Mouse (Mus musculus) v-Abl transformed pro-B cells (cell line): ENCODE measurements around the gene Fam180a.

Source experiments
- in situ Hi-C, 2 experiments: fragments of 400-800 bp; cut with MboI; formaldehyde crosslinking; loops; one replicate each; pipeline ENCODE4 v1.15.1; 2025; ENCODE audit not compliant: unreplicated experiment in 2 of 2

The Fam180a gene

GRCm38 (mm10) chr6:35269643-35270042 lies 56.3 kb downstream of the Fam180a start:
- in situ Hi-C loops: loop anchor here in 1 of 2 experiments (25.0 kb wide), 1 partner anchor 1118 kb away; the partner anchor contains the start of gene Chrm2

GRCm38 (mm10) chr6:35268711-35269110 lies 57.2 kb downstream of the Fam180a start:
- in situ Hi-C loops: loop anchor here in 1 of 2 experiments (25.0 kb wide), 1 partner anchor 1119 kb away; the partner anchor contains the start of gene Chrm2

GRCm38 (mm10) chr6:35265580-35266278 lies 60.2 kb downstream of the Fam180a start:
- in situ Hi-C loops: loop anchor here in 1 of 2 experiments (25.0 kb wide), 1 partner anchor 1122 kb away; the partner anchor contains the start of gene Chrm2
